Mouse (Mus musculus) natural killer cell, adult 2 months (primary cell): Measurements from ENCODE around the gene Rftn2.

ENCODE experiments used
- DNase-seq, 2 experiments: peaks; one replicate each; pipeline ENCODE4 v3.0.0; 2022; ENCODE audit warnings: low spot score in 2 of 2

Rftn2 gene

GRCm38 (mm10) chr1:55123561-55123960, 103.0 kb downstream of the Rftn2 start:
- DNase-seq: no peak

GRCm38 (mm10) chr1:55123046-55123445, 103.5 kb downstream of the Rftn2 start:
- no peak for DNase-seq
